Mouse (Mus musculus): ENCODE measurements around the gene Atxn2. TPM values are rescaled to one million over a fixed set of nuclear protein-coding genes. Genes with fewer than 3 reads are reported as not detected.
"Not testable (repeated sequence)": the region's sequence is repeated elsewhere in the genome, so short reads cannot be mapped to it uniquely, and the experiment has no call there.

Gene Atxn2
- total RNA-seq, 2 experiments from 2014 or later: 112 to 122 TPM

DNA sequence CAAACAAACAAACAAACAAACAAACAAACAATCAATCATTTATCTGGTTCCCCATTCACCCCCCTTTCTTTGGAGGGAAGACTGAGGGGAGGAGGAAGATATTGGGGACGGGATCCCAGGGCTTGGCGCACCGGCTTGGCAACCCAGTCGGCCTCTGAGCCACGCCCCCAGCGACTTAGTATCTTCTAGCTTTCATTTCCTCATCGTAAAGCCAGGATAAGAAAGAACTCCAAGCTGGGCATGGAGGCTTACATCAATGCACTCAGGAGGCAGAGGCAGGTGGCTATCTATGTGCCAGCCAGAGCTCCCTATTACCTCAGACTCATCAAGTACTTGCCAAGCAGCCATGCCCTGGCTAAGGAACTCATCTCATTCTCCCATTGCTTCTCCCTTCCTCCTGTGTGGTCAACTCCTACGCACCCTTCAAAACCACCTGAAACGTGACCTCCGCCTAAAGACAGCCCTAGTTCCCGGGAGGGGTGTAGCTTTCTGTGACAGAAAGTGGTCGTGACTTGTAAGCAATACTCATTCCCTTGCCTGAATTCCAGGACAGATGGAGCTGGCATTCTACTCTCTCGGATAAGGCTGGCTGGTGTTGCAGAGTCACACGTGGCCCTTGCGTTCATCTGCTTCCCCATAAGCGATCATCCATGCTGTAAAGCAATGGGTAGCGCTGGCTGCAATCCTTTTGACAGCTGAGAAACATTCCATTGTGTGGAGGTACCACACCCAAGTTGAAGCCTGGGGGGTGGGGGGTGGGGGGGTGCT lies 132.2 kb downstream of the Atxn2 start:
- intact Hi-C loops (cut with DNase I; ENCODE audit: low total_unique reads): loop anchor here (10.0 kb wide), 1 partner anchor 49 kb away; no protein-coding TSS in a partner anchor
- no peak for DNase-seq

DNA sequence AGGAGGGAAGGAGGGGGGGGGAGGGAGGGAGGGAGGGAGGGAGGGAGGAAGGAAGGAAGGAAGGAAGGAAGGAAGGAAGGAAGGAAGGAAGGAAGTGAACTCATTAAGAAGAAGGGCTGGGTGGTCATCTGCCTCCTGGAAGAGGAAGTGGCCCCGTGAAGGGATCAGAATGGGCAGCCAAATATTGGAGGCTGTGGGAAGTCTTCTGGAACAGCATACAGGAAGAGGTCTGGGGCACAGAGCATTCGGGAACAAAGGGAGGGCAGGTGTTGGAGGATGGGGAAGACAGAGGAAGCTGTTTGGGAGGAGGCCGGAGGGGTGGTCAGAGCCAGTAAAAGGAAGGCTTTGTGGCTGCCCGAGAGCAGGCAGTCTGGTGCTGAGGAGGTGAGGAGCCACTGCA lies 134.2 kb downstream of the Atxn2 start:
- no peak for DNase-seq
- intact Hi-C loops (cut with DNase I; ENCODE audit: low total_unique reads): loop anchor here (10.0 kb wide), 1 partner anchor 51 kb away; no protein-coding TSS in a partner anchor

DNA sequence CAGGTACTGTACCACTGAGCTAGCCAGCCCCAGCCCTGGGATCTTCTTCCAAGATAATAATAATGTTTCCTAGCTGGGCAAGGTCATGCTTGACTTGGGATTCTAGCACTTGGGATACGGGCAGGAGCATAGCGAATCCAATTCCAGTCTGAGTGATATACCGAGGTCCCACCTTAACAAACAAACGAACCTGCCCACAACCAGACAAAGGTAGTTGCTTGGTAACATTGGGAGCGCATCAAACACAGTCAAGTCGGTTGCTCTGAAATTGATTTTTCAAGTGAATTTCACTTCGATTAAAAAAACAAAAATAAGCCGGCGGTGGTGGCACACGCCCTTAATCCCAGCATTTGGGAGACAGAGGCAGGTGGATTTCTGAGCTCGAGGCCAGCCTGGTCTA lies 135.2 kb downstream of the Atxn2 start:
- intact Hi-C loops (cut with DNase I; ENCODE audit: low total_unique reads): loop anchor here (10.0 kb wide), 1 partner anchor 52 kb away; no protein-coding TSS in a partner anchor
- no peak for DNase-seq

DNA sequence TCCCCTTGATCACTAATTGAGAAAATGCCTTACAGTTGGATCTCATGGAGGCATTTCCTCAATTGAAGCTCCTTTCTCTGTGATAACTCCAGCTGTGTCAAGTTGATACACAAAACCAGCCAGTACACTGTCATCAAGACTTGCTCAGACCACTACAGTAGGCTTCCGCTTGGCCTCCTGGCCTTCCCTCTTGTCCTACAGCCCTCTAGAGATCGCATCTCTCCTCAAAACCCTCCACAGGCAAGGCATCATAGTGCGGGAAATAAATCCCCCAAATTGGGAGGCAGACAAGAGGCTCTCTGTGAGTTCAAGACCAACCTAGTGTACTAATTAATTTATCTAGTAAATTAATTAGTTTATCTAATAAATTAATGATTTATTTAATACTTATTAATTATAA lies 136.1 kb downstream of the Atxn2 start:
- intact Hi-C loops (cut with DNase I; ENCODE audit: low total_unique reads): loop anchor here (10.0 kb wide), 1 partner anchor 52 kb away; no protein-coding TSS in a partner anchor
- not testable (repeated sequence) for DNase-seq

- no peak for DNase-seq
These were observed 136.9 kb downstream of the Atxn2 start for GRCm38 (mm10) chr5:121848035-121848519.

GRCm38 (mm10) chr5:121848743-121849142 lies 137.6 kb downstream of the Atxn2 start, which contains the start of gene Pheta1:
Gene Pheta1, plus strand, starts transcription at chr5:121848984.
- peak; percentile 95 for DNase-seq
- intact Hi-C loops (cut with DNase I; ENCODE audit: low total_unique reads): loop anchor here (10.0 kb wide), 1 partner anchor 54 kb away; no protein-coding TSS in a partner anchor

More at GRCm38 (mm10) chr5:121848035-121848519, 136.9 kb downstream of the Atxn2 start:
- intact Hi-C loops (cut with DNase I; ENCODE audit: low total_unique reads): loop anchor here (10.0 kb wide), 1 partner anchor 53 kb away; no protein-coding TSS in a partner anchor

DNA sequence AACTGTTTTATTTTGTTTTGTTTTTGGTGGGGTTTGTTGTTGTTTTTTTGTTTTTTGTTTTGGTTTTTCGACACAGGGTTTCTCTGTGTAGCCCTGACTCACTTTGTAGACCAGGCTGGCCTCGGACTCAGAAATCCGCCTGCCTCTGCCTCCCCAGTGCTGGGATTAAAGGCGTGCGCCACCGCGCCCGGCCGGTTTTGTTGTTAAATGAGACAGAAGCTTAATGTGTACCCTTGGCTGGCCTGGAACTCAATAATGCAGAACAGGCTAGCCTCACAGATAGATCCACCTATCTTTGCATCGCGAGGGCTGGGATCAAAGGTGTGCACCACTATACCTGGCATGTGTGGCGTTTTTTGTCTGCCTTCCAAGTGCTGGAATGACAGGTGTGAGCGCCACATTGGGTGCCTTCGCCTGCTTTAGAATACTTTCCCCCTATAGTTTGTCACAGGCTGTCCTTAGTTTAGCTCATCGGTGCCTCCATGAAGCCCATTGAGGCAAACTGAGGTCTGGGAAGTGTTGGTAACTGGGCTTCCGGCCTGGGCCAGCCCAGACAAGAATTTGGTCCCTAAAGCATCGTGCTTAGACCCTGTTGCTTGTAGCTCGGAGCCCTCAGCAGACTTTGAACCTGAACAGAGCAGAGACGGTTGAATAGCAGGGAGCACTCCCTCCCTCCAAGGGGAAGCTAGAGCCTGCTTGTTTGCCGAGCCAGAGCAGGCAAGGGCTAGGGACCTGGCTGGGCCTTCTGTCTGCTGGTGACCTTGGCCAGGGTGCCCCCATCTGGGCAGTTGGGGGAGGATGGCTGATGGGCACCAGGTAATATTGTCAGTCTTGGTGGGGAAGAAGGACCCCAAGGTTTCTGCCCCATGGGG lies 138.6 kb downstream of the Atxn2 start:
- intact Hi-C loops (cut with DNase I; ENCODE audit: low total_unique reads): loop anchor here (10.0 kb wide), 1 partner anchor 55 kb away; no protein-coding TSS in a partner anchor
- no peak for DNase-seq

- DNase-seq: no peak
- intact Hi-C loops (cut with DNase I; ENCODE audit: low total_unique reads): no loop called here
These were observed 142.4 kb downstream of the Atxn2 start for GRCm38 (mm10) chr5:121853368-121854051.

DNA sequence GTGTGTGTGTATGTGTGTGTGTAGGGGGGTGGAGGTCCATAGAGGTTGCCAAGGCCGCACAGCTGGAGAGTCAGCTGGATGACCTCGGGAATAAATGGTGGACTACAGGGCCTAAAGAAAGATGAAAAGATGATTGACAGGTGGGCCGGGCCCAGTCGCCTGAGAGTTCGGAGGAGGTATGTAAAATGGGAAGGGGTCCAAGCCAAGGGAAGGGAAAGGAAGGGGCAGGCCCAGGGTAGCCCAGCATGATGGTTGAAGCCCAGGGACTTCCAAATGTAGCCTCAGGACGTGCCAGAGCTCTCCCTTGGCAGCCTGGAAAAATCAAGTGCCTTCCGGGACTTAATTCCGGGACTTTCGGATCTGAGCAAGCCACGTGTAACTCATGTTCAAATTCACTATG lies 143.6 kb downstream of the Atxn2 start:
- DNase-seq: no peak
- intact Hi-C loops (cut with DNase I; ENCODE audit: low total_unique reads): no loop called here

DNA sequence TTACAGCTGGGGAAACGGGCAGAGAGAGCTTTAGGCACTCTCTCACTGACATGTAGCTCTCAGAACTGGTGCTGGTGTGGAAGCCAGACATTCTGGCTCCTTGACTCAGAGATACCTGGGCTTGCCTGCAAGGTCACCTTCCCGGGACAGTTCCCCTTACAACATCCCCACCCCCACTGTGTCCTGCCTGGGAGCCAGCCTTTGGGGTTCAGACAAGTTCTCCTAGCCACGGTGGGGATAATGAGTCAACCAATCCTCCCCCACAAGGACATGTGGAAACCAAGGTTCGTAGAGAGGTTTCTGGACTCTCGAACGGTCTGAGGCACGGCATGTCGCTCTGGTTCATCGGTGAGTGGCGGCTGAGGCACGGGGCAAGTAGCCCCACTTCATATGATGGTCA lies 145.6 kb downstream of the Atxn2 start:
- intact Hi-C loops (cut with DNase I; ENCODE audit: low total_unique reads): no loop called here
- no peak for DNase-seq

DNA sequence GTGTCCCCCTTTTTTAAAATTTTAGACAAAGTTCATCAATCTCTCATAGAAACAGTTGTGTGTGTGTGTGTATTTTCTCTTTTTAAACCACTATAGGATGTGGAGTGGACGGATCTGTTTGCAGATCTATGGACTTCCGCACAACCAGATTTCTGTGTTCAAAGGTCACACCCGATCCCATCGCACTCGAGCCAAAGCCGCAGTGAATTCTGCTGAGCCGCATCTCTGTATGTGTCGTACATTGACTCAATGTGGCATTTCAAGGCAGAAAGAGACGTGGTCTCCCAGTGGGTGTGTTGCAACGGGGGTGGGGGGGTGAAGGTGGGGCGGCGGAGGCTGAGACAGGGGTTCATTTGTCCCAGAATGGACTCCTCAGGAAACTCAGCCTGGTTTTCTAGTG lies 147.3 kb downstream of the Atxn2 start:
- intact Hi-C loops (cut with DNase I; ENCODE audit: low total_unique reads): no loop called here
- DNase-seq: no peak

DNA sequence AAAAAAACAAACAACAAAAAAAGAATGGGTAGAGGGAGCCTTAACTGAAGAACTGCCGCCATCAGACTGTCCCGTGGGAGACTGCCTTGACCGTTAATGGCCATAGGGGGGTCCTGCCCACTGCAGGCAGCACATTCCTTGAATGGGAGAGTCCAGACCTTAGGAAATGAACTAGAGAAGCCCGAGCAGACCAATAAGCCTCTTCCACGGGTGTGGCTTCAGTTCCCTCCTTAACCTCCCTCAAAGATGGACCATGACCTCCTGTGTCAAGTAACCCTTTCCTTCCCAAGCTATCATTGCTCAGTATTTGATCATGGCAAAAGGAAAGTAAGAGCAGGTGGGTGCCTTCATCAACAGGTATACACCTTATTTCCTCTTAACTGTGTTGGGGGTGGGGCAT lies 150.8 kb downstream of the Atxn2 start:
- DNase-seq: no peak
- intact Hi-C loops (cut with DNase I; ENCODE audit: low total_unique reads): no loop called here

GRCm38 (mm10) chr5:121864330-121864729 lies 153.2 kb downstream of the Atxn2 start:
- no peak for DNase-seq
- intact Hi-C loops (cut with DNase I; ENCODE audit: low total_unique reads): no loop called here

Small RNAs within 50 kb of the gene (microRNA-seq; reads per million reads assigned to microRNA genes)
- 0 to 1.3 reads per million in 2 experiments for gene Mir7031

Other genes starting within 250 kb of the Atxn2 start
- gene Adam1b, start 207.9 kb upstream of the Atxn2 start, total RNA-seq (2021): not detected
- 1 to 10 TPM; 1.5 TPM for gene Adam1a, start 165.9 kb upstream of the Atxn2 start, total RNA-seq (2021)
- not detected for gene Gm42878, start 165.9 kb upstream of the Atxn2 start, total RNA-seq (2021)
- 10 to 100 TPM; 57.3 to 64.1 TPM for gene Mapkapk5, start 165.4 kb upstream of the Atxn2 start, total RNA-seq (2021)
- 100 to 1,000 TPM; 104 to 113 TPM for gene Aldh2, start 117.5 kb upstream of the Atxn2 start, total RNA-seq (2021)
- gene Acad12, start 92.4 kb upstream of the Atxn2 start, total RNA-seq (2021): 10 to 100 TPM; 13.3 to 14.8 TPM
- gene Acad10, start 50.8 kb upstream of the Atxn2 start, total RNA-seq (2021): 1 to 10 TPM; 4.5 to 9.4 TPM
- gene Brap, start 50.8 kb upstream of the Atxn2 start, total RNA-seq (2021): 10 to 100 TPM; 22.9 to 25.1 TPM
- 10 to 100 TPM; 17.6 to 21.2 TPM for gene Sh2b3, start 126.3 kb downstream of the Atxn2 start, total RNA-seq (2021)
- 1 to 10 TPM; 5.5 to 6.2 TPM for gene Pheta1, start 137.6 kb downstream of the Atxn2 start, total RNA-seq (2021)

All from gastrocnemius, postnatal 14 days (tissue).